Mouse (Mus musculus) midbrain, embryonic 12.5 days (tissue): ENCODE results near the gene Etv2. TPM values are rescaled to one million over a fixed set of nuclear protein-coding genes. Genes with fewer than 3 reads are reported as not detected.

Experiments used
- ATAC-seq: fragments of 200-750 bp; cut with Nextera tagmentation; 2 replicates; pipeline ENCODE4 v1.8.0; 2017; ENCODE audit warnings: low read depth, moderate TSS enrichment, moderate library complexity; ENCODE audit not compliant: low FRiP score
- H3K27ac ChIP-seq: fragments of 300-500 bp; sonication (generic); replicated peaks from 2 replicates; pipeline ENCODE4 v1.5.1; 2016; ENCODE audit warnings: mild to moderate bottlenecking
- H3K27me3 ChIP-seq: fragments of 300-500 bp; sonication (generic); 2 replicates; pipeline ENCODE4 v1.6.1; 2016; ENCODE audit warnings: mild to moderate bottlenecking
- H3K36me3 ChIP-seq: fragments of 300-500 bp; sonication (generic); 2 replicates; pipeline ENCODE4 v1.6.1; 2016
- H3K4me1 ChIP-seq: fragments of 300-500 bp; sonication (generic); 2 replicates; pipeline ENCODE4 v1.6.1; 2016
- H3K4me2 ChIP-seq: fragments of 300-500 bp; sonication (generic); replicated peaks from 2 replicates; pipeline ENCODE4 v1.6.1; 2016; ENCODE audit warnings: mild to moderate bottlenecking, moderate library complexity
- H3K4me3 ChIP-seq: fragments of 300-500 bp; sonication (generic); 2 replicates; pipeline ENCODE4 v1.5.1; 2016; ENCODE audit warnings: mild to moderate bottlenecking
- H3K9ac ChIP-seq: fragments of 300-500 bp; sonication (generic); replicated peaks from 2 replicates; pipeline ENCODE4 v1.6.1; 2016; ENCODE audit warnings: mild to moderate bottlenecking, moderate library complexity
- H3K9me3 ChIP-seq: fragments of 300-500 bp; sonication (generic); 2 replicates; pipeline ENCODE4 v1.6.1; 2016; ENCODE audit warnings: mild to moderate bottlenecking
- WGBS: fragments of 180-500 bp; shearing (Covaris S2); methylation state at CpG from one replicate; pipeline ENCODE4 v1.1.7; 2016; 5-methylcytosine and 5-hydroxymethylcytosine counted together
- polyA plus RNA-seq: library from polyadenylated mRNA; unstranded; fragments of >200 nt; fragmentation: Nextera tagmentation; extraction: Ambion mirVana; gene quantifications from 2 replicates; pipeline ENCODE4 v1.2.1, GENCODE M21; 2016

The Etv2 gene
- polyA plus RNA-seq, 1 experiment from 2014 or later, result not detected

DNA sequence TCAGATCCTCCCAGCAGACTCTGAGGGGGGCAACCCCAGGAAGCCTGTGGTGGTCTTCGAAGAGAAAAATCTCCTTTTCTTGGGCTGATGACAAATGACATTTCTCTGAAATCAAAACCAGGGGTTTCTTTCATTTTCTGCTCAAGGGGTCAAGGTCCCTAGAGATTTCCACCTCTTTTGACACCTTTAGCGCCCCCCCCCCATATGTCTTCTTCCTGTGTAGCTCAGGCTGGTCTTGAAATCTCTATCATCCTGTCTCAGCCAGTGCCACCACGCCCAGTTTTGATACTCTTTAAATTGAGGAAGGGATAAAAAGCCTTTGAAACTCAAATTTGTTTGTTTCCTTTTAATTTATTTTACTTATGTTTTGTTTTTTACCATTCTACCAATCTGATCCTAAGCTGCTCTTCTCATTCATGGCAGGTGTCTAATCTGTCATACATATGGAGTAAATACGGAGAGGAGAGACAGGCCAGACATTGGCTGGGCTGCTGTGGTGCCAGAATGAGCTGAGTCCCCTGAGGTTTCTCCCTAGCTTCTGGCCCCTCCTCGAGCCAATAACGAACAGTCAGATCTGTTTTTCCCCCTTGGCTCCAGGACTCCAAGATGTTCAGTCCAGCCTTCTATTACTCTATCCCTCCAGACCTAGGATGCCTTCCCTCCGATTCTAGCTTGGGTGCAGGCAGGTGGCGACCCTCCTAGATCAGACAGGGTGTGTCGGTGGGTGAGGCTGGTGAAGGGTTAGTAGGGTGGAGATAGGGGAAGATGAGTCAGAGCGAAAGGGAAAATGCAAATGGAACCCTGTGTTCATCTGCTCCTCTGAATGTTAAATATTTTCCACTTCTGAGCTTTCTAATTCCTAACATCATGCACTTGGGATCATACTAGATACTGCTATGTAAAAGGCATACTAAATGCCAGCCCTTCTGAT is 41.8 kb downstream of the Etv2 start:
- Histone ChIP-seq H3K4me2 (0 out of 2 replicates have a peak overlapping the region, but pooled peaks have one; percentile 13), H3K9me3 (no peaks in the 10 kb centered on the region), H3K4me1 (peaks cover 10% of the 10 kb centered on the region), H3K9ac (no peak overlapping the region), H3K27ac (0 out of 2 replicates have a peak overlapping the region, but pooled peaks have one; percentile 54), H3K4me3 (no peak overlapping the region), H3K27me3 (no peaks in the 10 kb centered on the region), H3K36me3 (no peaks in the 10 kb centered on the region)
- no peak for ATAC-seq
- 76% methylated on average over 10 of the region's 10 CpGs for WGBS

- H3K9ac ChIP-seq, result no peak overlapping the region
- H3K4me1 ChIP-seq, result peaks cover 10% of the 10 kb centered on the region
- H3K27ac ChIP-seq, result no peak overlapping the region
- no peak for ATAC-seq
- 54% methylated on average over 5 of the region's 5 CpGs for WGBS
- H3K4me2 ChIP-seq, result no peak overlapping the region
- no peaks in the 10 kb centered on the region for H3K9me3 ChIP-seq
- H3K27me3 ChIP-seq, result no peaks in the 10 kb centered on the region
- no peak overlapping the region for H3K4me3 ChIP-seq
- H3K36me3 ChIP-seq, result no peaks in the 10 kb centered on the region
Measured at GRCm38 (mm10) chr7:30592772-30593423, 42.8 kb downstream of the Etv2 start.

DNA sequence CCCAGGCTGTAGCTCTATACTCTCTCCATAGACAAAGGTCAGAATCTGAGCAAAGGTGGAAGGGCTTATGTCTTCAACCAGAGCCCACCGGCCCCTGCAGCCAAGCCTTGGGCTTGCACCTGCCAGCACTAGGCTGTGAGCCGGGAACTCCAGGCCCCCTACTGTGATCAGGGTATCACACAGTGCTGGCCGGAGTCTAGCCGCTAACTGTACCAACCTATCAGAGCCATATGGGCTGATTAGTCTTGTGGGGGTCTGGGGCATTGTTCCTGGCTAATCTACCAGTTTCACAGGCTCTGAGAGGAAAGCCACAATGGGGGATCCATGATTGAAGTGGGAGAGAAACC is 44.1 kb downstream of the Etv2 start:
- Histone ChIP-seq H3K27me3 (no peaks in the 10 kb centered on the region), H3K4me1 (peaks cover 22% of the 10 kb centered on the region), H3K36me3 (peaks cover 4% of the 10 kb centered on the region), H3K9me3 (no peaks in the 10 kb centered on the region), H3K4me3 (no peak overlapping the region), H3K4me2 (no peak overlapping the region), H3K9ac (no peak overlapping the region; the same call in 1 of the 2 replicates), H3K27ac (0 out of 2 replicates have a peak overlapping the region, but pooled peaks have one; percentile 20)
- no peak for ATAC-seq
- 42% methylated on average over 4 of the region's 4 CpGs for WGBS

DNA sequence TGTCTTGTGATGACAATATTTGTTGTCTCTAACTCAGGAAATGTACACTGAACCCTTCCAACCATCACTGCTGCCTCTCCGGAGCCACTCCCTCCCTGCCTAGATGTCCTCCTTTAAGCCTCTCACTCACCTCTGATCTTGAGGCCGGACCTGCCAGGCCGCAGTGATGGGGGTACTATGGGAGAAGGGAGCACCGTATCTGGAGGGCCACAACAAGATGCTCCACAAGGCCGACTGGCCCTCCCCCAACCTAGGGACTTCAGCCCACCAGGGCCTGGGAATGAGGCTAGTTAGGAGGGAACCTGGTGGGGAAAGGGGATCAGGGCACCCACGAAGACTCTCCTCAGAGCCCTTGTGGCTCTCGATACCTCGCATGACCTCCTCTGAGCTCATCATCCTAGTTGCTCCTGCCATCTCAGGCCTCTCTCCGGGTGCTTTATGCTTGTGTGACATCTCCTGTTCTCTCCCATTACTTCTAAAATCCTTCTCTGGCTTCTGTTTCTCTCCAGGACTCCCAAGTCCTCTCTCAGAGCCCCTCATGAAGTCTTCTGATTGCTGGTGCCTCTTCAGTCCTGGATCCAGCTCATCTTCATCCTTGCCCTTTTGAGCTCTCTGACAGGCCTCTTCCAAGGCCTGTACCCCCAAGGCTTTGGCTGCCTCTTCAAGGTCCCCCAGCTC is 44.6 kb downstream of the Etv2 start:
- no peaks in the 10 kb centered on the region for H3K9me3 ChIP-seq
- H3K27ac ChIP-seq, result 0 out of 2 replicates have a peak overlapping the region, but pooled peaks have one; percentile 20
- no peaks in the 10 kb centered on the region for H3K27me3 ChIP-seq
- H3K4me3 ChIP-seq, result no peak overlapping the region
- peaks cover 25% of the 10 kb centered on the region for H3K4me1 ChIP-seq
- no peak for ATAC-seq
- H3K36me3 ChIP-seq, result peaks cover 9% of the 10 kb centered on the region
- H3K9ac ChIP-seq, result no peak overlapping the region
- no peak overlapping the region for H3K4me2 ChIP-seq
- WGBS, result 86% methylated on average over 9 of the region's 9 CpGs

DNA sequence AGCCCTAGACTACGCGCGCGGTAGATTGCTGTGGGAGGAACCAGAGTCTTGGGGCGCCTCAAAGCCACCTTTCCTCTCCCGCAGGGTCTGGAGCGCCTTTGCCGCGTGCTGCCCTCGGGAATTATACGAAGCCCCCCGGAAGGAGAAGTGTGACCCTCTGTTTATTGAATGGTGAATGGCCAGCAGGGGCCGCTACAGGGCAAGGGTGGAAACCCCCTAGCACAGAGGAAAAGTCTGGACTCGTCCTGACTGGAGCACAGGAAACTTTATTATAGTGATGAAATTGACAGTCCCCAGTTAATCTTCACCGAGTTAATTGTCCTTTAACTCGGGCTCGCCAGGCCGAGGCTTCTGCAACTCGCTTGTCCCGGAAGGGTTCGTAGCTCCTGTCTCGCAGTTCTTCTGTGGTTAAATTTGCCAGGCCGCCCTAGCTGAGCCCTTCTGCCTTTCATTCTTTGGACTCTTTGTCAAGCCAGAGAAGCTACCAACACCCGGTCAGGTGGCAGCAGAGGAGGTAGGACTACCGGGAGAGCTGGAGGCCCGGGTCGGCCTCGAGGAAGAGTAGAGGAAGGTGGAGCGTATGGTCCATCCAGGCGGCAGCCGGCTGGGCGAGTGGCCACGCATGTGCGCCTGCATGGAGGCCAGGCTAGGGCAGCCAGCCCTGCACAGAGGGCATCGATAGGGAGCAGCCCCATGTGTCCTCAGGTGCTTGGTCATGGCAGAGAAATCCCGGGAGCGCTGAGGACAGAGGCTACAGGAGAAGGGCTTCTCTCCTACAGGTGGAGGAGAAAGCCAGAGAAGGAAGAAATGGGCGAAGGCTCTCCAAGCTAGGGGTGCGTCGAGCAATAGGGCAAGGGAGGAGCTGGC is 46.0 kb downstream of the Etv2 start:
- Histone ChIP-seq H3K36me3 (peaks cover 23% of the 10 kb centered on the region), H3K27ac (peak overlapping the region; percentile 94), H3K4me2 (peak overlapping the region; percentile 90), H3K4me3 (peak overlapping the region; percentile 98), H3K27me3 (no peaks in the 10 kb centered on the region), H3K9me3 (no peaks in the 10 kb centered on the region), H3K4me1 (peaks cover 23% of the 10 kb centered on the region), H3K9ac (peak overlapping the region; percentile 62)
- WGBS, result 29% methylated on average over 39 of the region's 40 CpGs
- ATAC-seq, result peak; percentile 35

DNA sequence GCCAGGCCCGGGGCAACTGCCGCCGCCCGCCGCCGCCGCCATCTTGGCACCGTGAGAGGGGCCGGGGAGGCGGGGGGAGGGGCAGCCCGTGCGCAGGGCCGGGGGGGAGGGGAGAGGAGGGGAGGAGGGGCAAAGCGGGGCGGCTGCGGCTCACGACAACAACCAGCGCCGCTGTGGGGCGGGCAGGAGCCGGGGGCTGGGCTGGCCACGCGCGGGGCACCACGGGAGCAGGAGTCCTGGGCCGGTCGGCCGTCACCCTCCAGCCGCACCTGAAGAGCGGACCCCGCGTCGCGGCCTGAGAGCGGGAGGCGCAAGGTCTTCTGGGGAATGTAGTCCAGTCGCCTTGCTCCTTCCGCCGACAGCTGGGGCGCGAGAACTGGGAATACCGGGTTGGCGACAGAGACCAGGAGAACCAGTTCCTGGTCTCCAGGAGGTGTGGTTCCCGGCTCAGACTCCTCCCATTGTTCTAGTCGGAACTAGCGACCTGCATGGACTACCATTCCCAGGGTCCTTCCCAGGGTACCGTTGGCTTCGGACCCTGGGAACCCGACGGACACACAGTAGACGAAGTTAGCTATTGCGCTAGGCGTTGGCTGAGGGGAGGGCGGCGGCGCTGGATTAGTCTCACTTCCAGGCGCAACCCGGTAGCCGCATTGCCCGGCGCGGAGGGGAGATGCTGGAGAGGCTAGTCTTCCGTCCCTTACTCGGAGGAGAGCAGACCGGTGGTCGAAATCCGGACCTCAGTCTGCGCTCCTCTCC is 46.8 kb downstream of the Etv2 start, which contains the start of gene Kmt2b:
TSS of gene Kmt2b (minus strand) at position 51 of the 759 bp plus-strand sequence.
- Histone ChIP-seq H3K4me2 (peak within 1 kb of the TSS; percentile 90), H3K9me3 (no peaks in the 10 kb centered on the region), H3K27ac (peak within 1 kb of the TSS; percentile 94), H3K9ac (peak within 1 kb of the TSS; percentile 100), H3K36me3 (peaks cover 31% of the 10 kb centered on the region), H3K4me1 (peaks cover 23% of the 10 kb centered on the region), H3K27me3 (no peaks in the 10 kb centered on the region), H3K4me3 (peak within 1 kb of the TSS; percentile 98)
- under 1% methylated on average over 58 of the region's 68 CpGs for WGBS
- peak; percentile 96 for ATAC-seq

GRCm38 (mm10) chr7:30587842-30588667 is 47.6 kb downstream of the Etv2 start:
- ATAC-seq, result peak; percentile 39
- peak overlapping the region; percentile 98 for H3K4me3 ChIP-seq
- H3K4me1 ChIP-seq, result peaks cover 23% of the 10 kb centered on the region
- peak overlapping the region; percentile 100 for H3K9ac ChIP-seq
- no peaks in the 10 kb centered on the region for H3K9me3 ChIP-seq
- H3K36me3 ChIP-seq, result peaks cover 39% of the 10 kb centered on the region
- no peaks in the 10 kb centered on the region for H3K27me3 ChIP-seq
- under 1% methylated on average over 61 of the region's 67 CpGs for WGBS
- H3K4me2 ChIP-seq, result peak overlapping the region; percentile 90
- peak overlapping the region; percentile 94 for H3K27ac ChIP-seq

- no peak overlapping the region for H3K9ac ChIP-seq
- 89% methylated on average over 28 of the region's 28 CpGs for WGBS
Measured at GRCm38 (mm10) chr7:30586455-30587020, 49.1 kb downstream of the Etv2 start.

GRCm38 (mm10) chr7:30585170-30585569 is 50.5 kb downstream of the Etv2 start:
- H3K27me3 ChIP-seq, result no peaks in the 10 kb centered on the region
- no peak overlapping the region for H3K9ac ChIP-seq
- H3K9me3 ChIP-seq, result no peaks in the 10 kb centered on the region
- ATAC-seq, result no peak
- H3K36me3 ChIP-seq, result peaks cover 66% of the 10 kb centered on the region
- H3K27ac ChIP-seq, result no peak overlapping the region
- WGBS, result 97% methylated on average over 7 of the region's 7 CpGs
- H3K4me2 ChIP-seq, result no peak overlapping the region
- H3K4me1 ChIP-seq, result peaks cover 22% of the 10 kb centered on the region
- no peak overlapping the region for H3K4me3 ChIP-seq

More at GRCm38 (mm10) chr7:30586455-30587020, 49.1 kb downstream of the Etv2 start:
- Histone ChIP-seq H3K4me3 (peak overlapping the region; percentile 98), H3K36me3 (peaks cover 54% of the 10 kb centered on the region), H3K9me3 (no peaks in the 10 kb centered on the region), H3K27me3 (no peaks in the 10 kb centered on the region), H3K4me1 (peaks cover 23% of the 10 kb centered on the region), H3K4me2 (peak overlapping the region; percentile 90), H3K27ac (no peak overlapping the region)
- no peak for ATAC-seq

- Histone ChIP-seq H3K4me2 (no peak overlapping the region), H3K9ac (no peak overlapping the region), H3K4me1 (peaks cover 16% of the 10 kb centered on the region), H3K36me3 (peaks cover 75% of the 10 kb centered on the region), H3K27me3 (no peaks in the 10 kb centered on the region), H3K27ac (no peak overlapping the region), H3K9me3 (no peaks in the 10 kb centered on the region), H3K4me3 (no peak overlapping the region)
- ATAC-seq, result no peak
- WGBS, result 93% methylated on average over 10 of the region's 10 CpGs
Measured at GRCm38 (mm10) chr7:30584339-30584738, 51.3 kb downstream of the Etv2 start.
